Mouse (Mus musculus): Measurements from ENCODE around the gene Zfp3. TPM values are rescaled to one million over a fixed set of nuclear protein-coding genes. Genes with fewer than 3 reads are reported as not detected.

The Zfp3 gene
- polyA plus RNA-seq, 2 experiments = 4.4 to 5.9 TPM

GRCm38 (mm10) chr11:70785908-70786307 lies 21.9 kb downstream of the Zfp3 start:
- DNase-seq (ENCODE audit: low spot score) = no peak
- Histone ChIP-seq H3K9me3 (ENCODE audit: control insufficient read depth, low read length) (no peaks in the 10 kb centered on the region), H3K4me1 (ENCODE audit: control insufficient read depth, insufficient read depth, low read length) (no peaks in the 10 kb centered on the region), H3K27me3 (ENCODE audit: control insufficient read depth, insufficient read depth, low read length) (no peaks in the 10 kb centered on the region), H3K9ac (ENCODE audit: low read depth, low read length, severe bottlenecking) (no peak overlapping the region), H3K27ac (replicated peaks; ENCODE audit: low read depth, low read length) (no peak overlapping the region), H3K4me2 (replicated peaks; ENCODE audit: low read depth, low read length, severe bottlenecking) (no peak overlapping the region), H3K4me3 (replicated peaks; ENCODE audit: low read length) (no peak overlapping the region), H3K36me3 (ENCODE audit: control insufficient read depth, insufficient read depth, low read length) (no peaks in the 10 kb centered on the region)
- no peak for ATAC-seq (ENCODE audit: low FRiP score, low read depth)
- TF ChIP-seq POLR2A (IDR thresholded peaks at IDR 0.05; ENCODE audit: borderline replicate concordance, extremely low read depth, insufficient read depth, insufficient read length) = no peak
- WGBS = 73% methylated on average over 2 of the region's 2 CpGs

- ATAC-seq (ENCODE audit: low FRiP score, low read depth) (no peak), DNase-seq (ENCODE audit: low spot score) (no peak)
- H3K27me3 ChIP-seq (ENCODE audit: control insufficient read depth, insufficient read depth, low read length) = no peaks in the 10 kb centered on the region
- no peak overlapping the region for H3K4me3 ChIP-seq (replicated peaks; ENCODE audit: low read length)
- no peaks in the 10 kb centered on the region for H3K4me1 ChIP-seq (ENCODE audit: control insufficient read depth, insufficient read depth, low read length)
- H3K9me3 ChIP-seq (ENCODE audit: control insufficient read depth, low read length) = no peaks in the 10 kb centered on the region
- H3K27ac ChIP-seq (replicated peaks; ENCODE audit: low read depth, low read length) = no peak overlapping the region
- H3K36me3 ChIP-seq (ENCODE audit: control insufficient read depth, insufficient read depth, low read length) = no peaks in the 10 kb centered on the region
- no peak for TF ChIP-seq POLR2A (IDR thresholded peaks at IDR 0.05; ENCODE audit: borderline replicate concordance, extremely low read depth, insufficient read depth, insufficient read length)
- H3K4me2 ChIP-seq (replicated peaks; ENCODE audit: low read depth, low read length, severe bottlenecking) = no peak overlapping the region
- 61% methylated on average over 11 of the region's 11 CpGs for WGBS
- H3K9ac ChIP-seq (ENCODE audit: low read depth, low read length, severe bottlenecking) = no peak overlapping the region
These were observed 23.0 kb downstream of the Zfp3 start for GRCm38 (mm10) chr11:70787052-70787451.

- no peak for ATAC-seq (ENCODE audit: low FRiP score, low read depth)
- 85% methylated on average over 10 of the region's 10 CpGs for WGBS
These were observed 25.1 kb downstream of the Zfp3 start for GRCm38 (mm10) chr11:70788972-70789655.

GRCm38 (mm10) chr11:70790426-70790825 lies 26.4 kb downstream of the Zfp3 start:
- TF ChIP-seq POLR2A (IDR thresholded peaks at IDR 0.05; ENCODE audit: borderline replicate concordance, extremely low read depth, insufficient read depth, insufficient read length) = no peak
- ATAC-seq (ENCODE audit: low FRiP score, low read depth) = no peak
- WGBS = 68% methylated on average over 2 of the region's 2 CpGs

More at GRCm38 (mm10) chr11:70788972-70789655, 25.1 kb downstream of the Zfp3 start:
- no peak overlapping the region for H3K9ac ChIP-seq (ENCODE audit: low read depth, low read length, severe bottlenecking)
- no peaks in the 10 kb centered on the region for H3K9me3 ChIP-seq (ENCODE audit: control insufficient read depth, low read length)
- no peak overlapping the region for H3K4me3 ChIP-seq (replicated peaks; ENCODE audit: low read length)
- TF ChIP-seq POLR2A (IDR thresholded peaks at IDR 0.05; ENCODE audit: borderline replicate concordance, extremely low read depth, insufficient read depth, insufficient read length) = no peak
- H3K4me1 ChIP-seq (ENCODE audit: control insufficient read depth, insufficient read depth, low read length) = no peaks in the 10 kb centered on the region
- no peaks in the 10 kb centered on the region for H3K27me3 ChIP-seq (ENCODE audit: control insufficient read depth, insufficient read depth, low read length)
- no peaks in the 10 kb centered on the region for H3K36me3 ChIP-seq (ENCODE audit: control insufficient read depth, insufficient read depth, low read length)
- no peak overlapping the region for H3K27ac ChIP-seq (replicated peaks; ENCODE audit: low read depth, low read length)
- DNase-seq (ENCODE audit: low spot score) = no peak
- H3K4me2 ChIP-seq (replicated peaks; ENCODE audit: low read depth, low read length, severe bottlenecking) = no peak overlapping the region

DNA sequence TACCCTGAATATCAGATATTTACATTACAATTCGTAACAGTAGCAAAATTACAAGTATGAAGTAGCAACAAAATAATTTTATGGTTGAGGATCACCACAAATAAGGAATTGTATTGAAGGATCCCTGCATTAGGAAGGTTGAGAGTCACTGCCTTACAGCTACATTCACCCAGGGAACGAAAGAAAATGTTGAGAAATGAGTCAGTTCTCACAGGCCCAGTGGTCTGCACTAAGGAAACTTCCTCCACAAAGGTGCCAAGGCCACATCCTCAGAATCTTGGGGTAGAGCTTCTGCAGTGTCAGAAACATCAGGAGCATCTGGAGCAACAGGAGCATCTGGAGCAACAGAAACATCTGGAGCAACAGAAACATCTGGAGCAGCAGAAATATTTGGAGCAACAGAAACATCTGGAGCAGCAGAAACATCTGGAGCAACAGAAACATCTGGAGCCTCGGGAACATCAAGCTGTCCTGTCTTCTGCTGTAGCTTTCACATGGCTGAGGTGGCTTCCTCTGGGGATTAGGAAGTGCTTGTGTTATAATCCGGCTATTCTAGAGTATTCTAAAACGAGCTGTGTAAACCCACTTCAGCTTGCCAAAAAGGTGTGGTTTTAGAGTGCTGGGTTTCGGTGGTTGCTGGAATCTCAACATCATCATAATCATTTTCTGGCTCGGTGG lies 27.0 kb downstream of the Zfp3 start:
- no peaks in the 10 kb centered on the region for H3K36me3 ChIP-seq (ENCODE audit: control insufficient read depth, insufficient read depth, low read length)
- DNase-seq (ENCODE audit: low spot score) = peak; percentile 22
- no peak for TF ChIP-seq POLR2A (IDR thresholded peaks at IDR 0.05; ENCODE audit: borderline replicate concordance, extremely low read depth, insufficient read depth, insufficient read length)
- H3K27me3 ChIP-seq (ENCODE audit: control insufficient read depth, insufficient read depth, low read length) = no peaks in the 10 kb centered on the region
- 66% methylated on average over 7 of the region's 7 CpGs for WGBS
- no peak overlapping the region for H3K9ac ChIP-seq (ENCODE audit: low read depth, low read length, severe bottlenecking)
- no peak overlapping the region for H3K4me3 ChIP-seq (replicated peaks; ENCODE audit: low read length)
- no peaks in the 10 kb centered on the region for H3K4me1 ChIP-seq (ENCODE audit: control insufficient read depth, insufficient read depth, low read length)
- no peak overlapping the region for H3K27ac ChIP-seq (replicated peaks; ENCODE audit: low read depth, low read length)
- ATAC-seq (ENCODE audit: low FRiP score, low read depth) = no peak
- H3K9me3 ChIP-seq (ENCODE audit: control insufficient read depth, low read length) = no peaks in the 10 kb centered on the region
- no peak overlapping the region for H3K4me2 ChIP-seq (replicated peaks; ENCODE audit: low read depth, low read length, severe bottlenecking)

More at GRCm38 (mm10) chr11:70790426-70790825, 26.4 kb downstream of the Zfp3 start:
- Histone ChIP-seq H3K4me2 (replicated peaks; ENCODE audit: low read depth, low read length, severe bottlenecking) (no peak overlapping the region), H3K27ac (replicated peaks; ENCODE audit: low read depth, low read length) (no peak overlapping the region), H3K4me3 (replicated peaks; ENCODE audit: low read length) (no peak overlapping the region), H3K9me3 (ENCODE audit: control insufficient read depth, low read length) (no peaks in the 10 kb centered on the region), H3K36me3 (ENCODE audit: control insufficient read depth, insufficient read depth, low read length) (no peaks in the 10 kb centered on the region), H3K4me1 (ENCODE audit: control insufficient read depth, insufficient read depth, low read length) (no peaks in the 10 kb centered on the region), H3K9ac (ENCODE audit: low read depth, low read length, severe bottlenecking) (no peak overlapping the region), H3K27me3 (ENCODE audit: control insufficient read depth, insufficient read depth, low read length) (no peaks in the 10 kb centered on the region)
- DNase-seq (ENCODE audit: low spot score) = no peak
